Mouse (Mus musculus) left cerebral cortex, postnatal 10 days (tissue): ENCODE results near the gene Rab11fip4. TPM values are rescaled to one million over a fixed set of nuclear protein-coding genes. Genes with fewer than 3 reads are reported as not detected.

ENCODE experiments used
- DNase-seq, 2 experiments: peaks; one replicate each; pipeline ENCODE4 v3.0.0; 2021 to 2022; ENCODE audit warnings: low spot score in 2 of 2, mixed read lengths in 1 of 2; ENCODE audit errors: extremely low spot score in 1 of 2
- intact Hi-C: fragments of 180-260 bp; cut with DNase I; formaldehyde crosslinking; loops from one replicate; pipeline ENCODE4 v1.15.1; 2025
- total RNA-seq, 2 experiments: library from RNA; stranded (reverse); gene quantifications; 2 replicates each; pipeline ENCODE4 v1.2.3; 2021

Rab11fip4 gene
- total RNA-seq, 2 experiments from 2014 or later = 173 to 174 TPM

DNA sequence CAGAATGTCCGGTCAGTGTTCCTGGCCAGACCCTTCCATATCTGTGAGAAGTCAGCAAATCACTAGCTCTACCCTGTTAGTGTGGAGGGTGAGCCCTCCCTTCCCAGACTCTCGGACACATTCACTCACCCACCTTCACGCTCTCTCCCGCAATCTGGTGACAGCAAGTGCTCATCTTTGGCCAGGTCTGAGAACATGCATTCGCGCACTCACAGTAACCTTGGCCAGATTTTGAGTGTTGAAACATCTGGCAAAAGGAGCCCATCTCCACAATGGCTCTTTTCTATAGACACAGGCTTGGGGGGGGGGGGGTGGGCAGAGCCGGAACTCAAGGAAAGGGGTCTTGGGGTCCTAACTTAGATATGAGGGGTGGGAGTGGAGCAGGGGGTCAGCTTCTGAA, 126.8 kb downstream of the Rab11fip4 start:
- DNase-seq = no peak
- intact Hi-C loops = no loop called here

DNA sequence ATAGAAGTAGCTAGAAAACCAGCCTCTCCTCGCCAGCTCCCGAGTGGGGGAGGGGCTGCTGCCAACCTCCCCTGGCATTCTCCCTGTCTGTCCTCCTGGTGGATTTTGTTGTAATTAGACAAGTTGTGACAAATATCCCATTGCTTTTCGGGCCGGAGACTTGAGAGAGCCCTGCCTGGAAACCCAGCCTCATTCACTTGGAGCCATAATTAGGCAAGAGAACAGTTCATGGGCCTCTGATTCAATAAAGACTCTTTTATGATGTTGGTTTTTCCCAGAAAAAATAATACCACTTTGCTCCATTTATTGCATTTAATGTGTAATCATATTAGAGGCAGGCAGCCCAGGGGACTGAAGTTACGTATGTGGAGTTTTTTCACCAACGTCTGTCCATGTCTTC, 127.2 kb downstream of the Rab11fip4 start:
- intact Hi-C loops = no loop called here
- DNase-seq = no peak

DNA sequence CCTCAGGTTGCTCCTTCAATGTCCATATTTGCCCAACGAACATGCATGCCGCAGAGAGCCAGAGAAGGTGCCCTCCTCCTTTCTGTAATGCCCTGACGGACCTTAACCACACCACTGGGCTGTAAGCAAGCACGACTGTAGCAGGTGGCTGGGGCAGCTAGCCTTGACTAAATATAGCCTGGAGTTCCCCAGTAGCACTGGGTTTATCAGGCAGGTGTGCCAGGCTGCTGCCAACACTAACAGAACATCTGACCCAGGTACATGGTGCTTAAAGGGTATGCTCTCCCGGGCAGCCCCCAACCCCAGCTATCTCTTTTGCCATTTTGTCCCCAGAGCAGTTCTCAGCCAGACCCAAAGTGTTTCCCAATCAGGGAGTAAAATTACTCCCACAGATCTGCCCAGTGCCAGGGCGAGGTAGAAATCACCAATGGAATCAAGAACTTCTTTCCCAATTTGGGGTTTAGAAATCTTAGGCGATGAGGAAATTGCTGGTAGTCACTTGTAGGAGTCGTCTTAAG, 127.9 kb downstream of the Rab11fip4 start:
- DNase-seq = no peak
- intact Hi-C loops = no loop called here

DNA sequence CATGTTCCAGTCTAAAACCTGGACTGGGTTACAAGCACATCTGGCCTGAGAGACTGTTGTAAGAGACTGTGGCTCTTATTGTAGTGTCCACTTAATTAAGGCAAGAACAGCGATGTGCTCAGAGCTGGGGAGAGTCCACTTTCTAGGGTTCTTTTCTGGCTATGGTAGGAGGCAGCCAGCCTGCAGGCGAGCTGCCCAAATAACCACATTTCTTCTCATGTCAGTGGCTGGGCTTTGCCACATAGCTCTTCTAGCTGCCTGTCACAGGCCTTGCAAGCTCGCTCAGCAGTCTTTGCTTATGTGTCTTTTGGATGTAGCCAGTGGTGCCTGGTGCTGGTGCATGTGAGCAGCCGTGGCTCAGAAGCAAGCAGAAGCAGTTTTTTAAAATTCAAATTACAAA, 129.7 kb downstream of the Rab11fip4 start:
- intact Hi-C loops = no loop called here
- DNase-seq = no peak

DNA sequence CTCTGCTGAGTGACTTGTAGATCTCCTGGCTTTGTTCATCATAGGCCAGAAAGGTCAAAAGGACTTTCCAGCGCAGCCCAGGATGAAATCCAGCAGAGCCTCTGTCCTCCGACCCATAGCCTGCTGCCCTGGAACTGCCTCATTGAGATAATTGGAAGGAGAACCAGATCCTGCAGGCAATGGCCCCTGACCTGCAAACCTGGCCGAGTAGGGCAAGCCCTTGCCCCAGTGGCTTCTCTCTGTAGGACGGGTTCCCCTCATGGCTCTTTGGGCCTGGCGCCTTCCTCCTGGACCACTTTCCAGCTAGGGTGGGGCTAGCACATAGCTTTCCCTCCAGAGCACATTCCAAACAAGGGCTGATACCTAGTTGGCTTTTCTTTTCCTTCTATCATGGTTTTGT, 131.8 kb downstream of the Rab11fip4 start:
- intact Hi-C loops = no loop called here
- no peak for DNase-seq

DNA sequence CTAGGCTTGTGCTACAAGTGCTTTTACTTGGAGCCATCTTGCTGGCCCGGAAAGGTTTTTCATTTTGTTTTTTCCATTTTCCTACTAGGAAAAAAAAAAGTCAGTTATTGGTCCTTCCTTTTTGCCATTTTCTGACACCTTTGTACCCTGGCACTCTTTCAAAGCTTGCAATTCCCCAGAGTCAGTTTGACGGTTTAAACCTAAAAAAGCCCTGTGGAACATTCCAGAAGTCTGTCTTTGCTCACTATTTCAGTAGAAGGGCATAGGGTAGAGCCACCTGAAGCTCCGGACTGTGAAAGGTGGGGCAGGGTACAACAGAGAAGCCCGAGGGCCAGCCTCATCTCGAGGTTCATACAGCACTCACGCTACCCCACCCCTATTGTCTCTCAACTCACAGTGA, 134.0 kb downstream of the Rab11fip4 start:
- no peak for DNase-seq
- intact Hi-C loops = no loop called here

DNA sequence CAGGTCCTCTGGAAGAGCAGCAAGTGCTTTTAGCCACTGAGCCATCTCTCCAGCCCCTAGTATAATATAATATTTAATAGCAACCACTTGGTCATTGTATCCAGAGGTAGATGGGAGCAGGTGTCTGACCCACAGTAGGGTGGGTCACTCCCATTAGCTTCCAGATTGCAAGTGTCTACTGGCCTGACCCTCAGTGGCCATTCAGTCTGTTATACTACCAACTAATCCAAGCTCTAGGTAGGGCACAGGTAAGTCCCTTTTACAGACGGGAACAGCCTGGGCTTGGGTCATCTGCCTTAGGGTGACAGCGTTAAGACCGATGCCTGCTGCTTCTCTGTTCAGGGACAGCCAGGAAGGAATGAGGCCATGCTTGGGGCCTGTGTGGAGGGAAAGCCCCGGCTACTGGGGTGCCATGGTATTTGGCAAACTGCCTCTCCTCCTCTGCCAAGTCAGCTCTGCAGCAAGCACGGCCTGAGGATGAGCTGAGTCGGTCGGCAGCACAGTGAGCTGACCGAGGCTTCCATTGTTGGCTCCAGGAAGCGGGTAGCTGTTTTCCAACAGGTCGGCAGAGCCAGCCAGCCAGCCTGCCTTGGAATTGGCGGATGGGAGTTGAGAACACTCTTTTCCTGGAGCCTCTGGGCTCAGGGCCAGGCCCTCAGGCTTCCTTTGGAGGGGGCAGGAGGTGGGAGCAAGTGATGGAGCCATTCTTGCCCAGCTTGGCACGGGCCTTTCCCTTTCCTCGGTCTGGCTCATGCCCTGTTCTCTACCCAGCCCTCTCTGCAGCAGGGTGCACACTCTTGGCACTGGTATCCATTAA, 138.4 kb downstream of the Rab11fip4 start:
- intact Hi-C loops = no loop called here
- DNase-seq = peak; percentile 63 to 79

DNA sequence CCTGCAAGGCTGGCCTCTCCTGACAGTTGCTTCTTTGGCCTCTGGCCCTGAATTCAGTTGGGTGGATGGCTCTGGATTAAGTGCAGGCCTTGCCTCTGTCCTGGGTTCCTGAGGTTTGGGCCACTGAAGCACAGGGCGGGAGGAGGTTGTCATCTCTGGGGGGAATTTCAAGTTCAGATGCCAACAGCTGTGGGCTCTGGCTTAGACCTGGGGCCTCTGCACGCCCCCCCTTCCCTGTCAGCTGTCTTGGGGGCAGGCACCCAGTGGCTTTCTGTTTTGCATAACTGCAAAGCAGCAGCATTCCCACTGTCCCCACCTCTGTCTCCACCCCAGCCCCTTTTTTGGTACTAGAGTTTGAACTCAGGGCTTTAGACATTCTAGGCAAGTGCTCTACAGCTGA, 139.4 kb downstream of the Rab11fip4 start:
- DNase-seq = no peak
- intact Hi-C loops = no loop called here

DNA sequence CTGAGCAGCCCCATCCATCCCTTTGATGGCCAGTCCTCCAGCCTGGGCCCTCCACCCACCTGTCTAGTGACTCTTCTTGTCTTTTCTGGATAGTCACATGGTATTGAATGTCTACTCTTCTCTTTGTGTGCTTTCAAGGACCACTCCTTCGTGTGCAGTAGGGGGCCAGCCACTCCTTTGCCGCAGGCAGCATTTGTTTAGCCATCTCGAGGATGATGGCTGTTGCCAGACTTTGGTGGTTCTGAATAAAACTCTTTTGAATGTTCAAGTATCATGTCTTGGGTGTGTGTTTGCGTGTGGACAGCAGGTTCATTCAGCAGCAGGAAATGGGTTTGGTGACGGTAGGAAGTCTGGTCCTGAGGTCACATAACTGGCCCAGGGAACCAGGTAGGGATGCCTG, 140.5 kb downstream of the Rab11fip4 start:
- intact Hi-C loops = no loop called here
- no peak for DNase-seq

DNA sequence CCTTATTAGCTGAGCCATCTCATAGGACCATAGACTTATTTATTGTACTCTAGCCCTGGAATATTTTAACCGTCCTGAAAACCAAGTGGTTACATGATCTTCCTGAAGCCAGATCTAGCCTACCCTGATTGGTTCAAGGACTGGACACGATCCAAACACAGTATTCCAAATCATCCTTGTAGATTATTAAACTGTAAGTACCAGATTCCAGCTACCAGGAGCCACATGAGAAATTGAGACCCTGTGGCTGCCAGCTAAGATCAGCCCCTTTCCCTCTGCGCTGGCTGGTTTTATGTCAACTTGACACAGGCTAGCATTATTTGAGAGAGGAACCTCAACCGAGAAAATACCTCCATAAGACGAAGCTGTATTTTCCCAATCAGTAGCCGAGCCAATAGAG, 142.0 kb downstream of the Rab11fip4 start:
- DNase-seq = no peak
- intact Hi-C loops = no loop called here

DNA sequence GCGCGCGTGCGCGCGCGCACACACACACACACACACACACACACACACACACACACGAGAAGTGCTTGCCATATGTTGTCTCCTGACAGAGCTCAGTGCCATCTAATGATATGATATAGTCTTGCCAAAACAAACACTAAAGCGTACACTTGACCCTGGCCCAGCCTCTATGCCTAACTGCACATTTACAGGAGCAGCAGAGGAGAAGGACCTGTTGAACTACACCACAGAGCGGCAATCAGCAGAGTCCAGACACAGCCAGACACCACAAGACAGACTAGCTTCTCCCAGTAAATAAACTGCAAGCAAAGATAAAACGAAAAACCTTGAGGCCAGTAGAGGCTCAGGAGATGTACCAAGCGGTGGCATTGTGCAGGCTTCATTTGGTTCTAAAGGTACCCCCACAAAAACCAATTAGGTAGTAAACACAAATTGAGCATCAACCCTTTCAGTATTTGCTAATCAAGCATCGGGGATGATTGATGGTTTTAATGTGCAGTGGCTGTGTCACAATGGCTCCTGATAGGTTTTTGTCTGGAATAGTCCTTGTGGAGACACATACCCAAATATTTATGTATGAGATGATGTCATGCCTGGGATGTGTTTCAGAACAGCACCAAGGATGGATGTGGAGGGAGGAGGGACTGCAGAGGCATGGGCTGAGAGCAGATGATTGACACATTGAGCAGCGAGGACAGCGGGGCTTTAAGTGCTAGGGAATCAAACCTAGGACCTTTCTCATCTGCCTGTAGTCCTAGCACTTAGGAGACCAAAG, 145.4 kb downstream of the Rab11fip4 start:
- intact Hi-C loops = no loop called here
- DNase-seq = no peak

DNA sequence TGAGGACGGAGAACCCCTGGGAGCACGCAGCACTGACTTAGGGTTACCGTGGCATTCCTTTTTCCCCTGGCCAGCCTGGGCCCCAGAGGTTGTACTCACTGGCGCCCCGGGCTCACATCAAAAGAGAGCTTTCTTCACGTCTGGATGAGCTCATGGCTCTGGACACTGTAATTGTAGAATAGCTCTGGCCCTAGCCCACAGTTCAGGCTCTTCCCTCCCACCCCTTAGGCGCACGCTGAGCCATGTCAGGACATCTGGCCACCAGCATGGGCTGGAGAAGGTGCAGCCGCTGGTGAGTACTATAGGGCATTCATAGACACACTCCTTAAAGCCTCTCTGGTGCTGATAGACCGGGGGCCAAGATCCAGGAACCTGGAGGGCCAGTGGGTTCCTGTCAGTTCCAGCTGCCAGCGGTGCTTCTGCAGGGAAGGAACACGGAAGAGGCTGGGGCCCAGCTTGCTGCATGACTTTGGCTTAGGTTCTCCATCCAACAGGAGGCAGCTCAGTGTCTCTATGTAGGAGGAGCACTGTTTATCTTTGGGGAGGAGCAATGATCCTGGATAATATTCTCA, 146.2 kb downstream of the Rab11fip4 start:
- intact Hi-C loops = no loop called here
- no peak for DNase-seq

DNA sequence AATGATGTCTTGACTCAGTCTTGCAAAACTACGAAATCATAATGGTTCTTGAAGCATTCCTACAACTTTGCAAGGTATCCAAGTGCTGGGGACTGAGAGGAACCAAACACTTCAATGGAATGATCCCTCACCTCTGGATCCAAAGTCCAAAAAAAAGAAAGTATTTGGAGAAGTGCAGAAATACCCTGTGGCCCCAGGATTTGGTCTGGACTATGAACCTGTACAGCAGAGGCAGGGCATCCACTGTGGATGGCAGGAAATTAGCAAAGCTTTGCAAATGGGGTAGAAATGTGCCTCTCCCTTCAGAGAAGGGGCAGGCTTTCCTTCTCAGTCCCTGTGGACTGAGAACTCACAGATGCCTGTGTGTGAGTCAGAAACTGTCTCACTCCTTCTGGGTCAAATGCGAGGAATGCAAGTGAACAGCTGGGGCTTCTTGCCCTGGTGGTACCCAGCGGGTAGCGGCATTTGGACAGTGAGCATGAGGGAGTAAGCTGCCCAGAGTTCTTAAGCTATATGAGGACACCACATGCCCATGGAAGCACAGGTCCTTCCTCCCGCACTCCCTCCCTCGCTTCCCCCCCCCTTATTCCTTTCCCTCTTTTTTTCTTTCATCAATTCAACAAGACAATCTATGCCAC, 147.0 kb downstream of the Rab11fip4 start:
- intact Hi-C loops = no loop called here
- no peak for DNase-seq

DNA sequence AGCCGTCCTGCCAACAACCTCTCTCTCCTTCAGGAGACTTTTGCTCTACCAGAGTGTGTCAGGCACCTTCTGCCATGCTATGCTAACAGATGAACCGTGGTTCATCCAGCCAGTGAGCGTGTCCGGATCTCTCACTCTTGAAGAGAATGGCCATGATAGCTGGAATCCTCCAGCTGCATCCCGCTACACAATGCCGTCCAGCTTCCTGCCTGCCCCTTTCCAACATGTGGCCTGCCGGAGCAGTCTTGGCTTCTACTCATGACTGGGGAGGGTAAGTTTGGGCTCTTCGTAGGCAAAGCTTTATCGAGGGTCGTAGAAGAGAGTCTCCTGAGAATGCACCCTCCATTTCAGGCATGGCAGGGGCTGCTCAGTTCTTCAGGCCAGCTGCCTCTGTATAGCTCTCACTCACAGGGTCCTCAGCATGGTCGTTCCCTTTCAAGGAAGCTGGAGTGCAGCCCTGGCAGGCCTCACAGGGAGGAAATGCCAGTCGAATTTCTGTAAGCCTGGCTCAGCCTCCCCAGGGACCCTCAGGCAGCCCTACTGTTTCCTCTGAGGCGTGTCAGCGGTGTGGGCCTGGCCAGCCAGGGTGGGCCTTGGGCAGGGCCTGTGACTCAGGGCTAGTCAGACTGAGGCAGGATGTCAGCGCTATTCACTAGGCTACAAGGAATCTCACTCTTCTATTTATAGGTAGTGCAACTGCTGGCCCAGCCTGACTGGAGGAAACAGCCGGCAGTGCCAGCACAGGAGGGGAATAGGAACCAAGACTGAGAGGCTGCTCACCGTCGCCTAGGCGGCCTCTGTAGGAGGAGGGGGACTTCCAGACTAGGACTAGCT, 147.9 kb downstream of the Rab11fip4 start:
- DNase-seq = peak in 1 of 2 experiments; percentile 83
- intact Hi-C loops = no loop called here

DNA sequence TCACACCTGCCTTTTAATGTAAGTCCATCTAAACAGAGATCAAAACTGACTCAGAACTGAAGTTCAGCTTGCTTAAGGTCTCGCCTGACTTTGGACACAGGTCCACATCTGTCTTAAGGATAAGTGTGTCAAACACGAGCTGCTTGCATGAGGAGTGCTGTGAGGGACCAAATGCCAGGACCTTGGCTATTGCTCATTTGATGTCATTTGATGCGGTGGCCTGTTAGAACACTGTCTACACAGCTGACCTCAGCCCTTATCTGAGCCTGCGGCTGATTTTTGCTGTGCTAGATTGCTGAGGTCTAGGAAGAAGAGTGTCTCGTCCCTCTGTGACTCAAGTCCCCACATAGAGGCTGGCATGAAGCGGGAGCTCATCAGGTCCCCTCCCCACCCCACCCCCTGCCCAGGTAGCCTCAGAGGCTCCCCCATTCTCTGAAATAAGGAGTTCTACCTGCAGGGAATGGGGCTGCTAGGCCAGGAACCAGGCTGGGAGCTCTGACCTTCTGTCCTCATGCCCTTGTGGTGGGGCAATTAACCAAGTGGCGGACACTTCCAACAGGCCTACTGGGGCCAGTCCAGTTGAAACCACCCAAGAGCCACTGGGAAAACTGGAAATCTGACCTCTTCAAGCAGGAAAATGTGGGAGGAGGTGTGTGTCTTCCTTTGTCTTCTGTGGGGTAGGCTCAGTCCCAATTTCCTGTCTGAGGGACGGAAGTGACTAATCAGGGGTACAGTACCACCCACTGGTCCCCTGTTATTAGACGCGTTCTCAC, 149.9 kb downstream of the Rab11fip4 start:
- DNase-seq = no peak
- intact Hi-C loops = no loop called here

DNA sequence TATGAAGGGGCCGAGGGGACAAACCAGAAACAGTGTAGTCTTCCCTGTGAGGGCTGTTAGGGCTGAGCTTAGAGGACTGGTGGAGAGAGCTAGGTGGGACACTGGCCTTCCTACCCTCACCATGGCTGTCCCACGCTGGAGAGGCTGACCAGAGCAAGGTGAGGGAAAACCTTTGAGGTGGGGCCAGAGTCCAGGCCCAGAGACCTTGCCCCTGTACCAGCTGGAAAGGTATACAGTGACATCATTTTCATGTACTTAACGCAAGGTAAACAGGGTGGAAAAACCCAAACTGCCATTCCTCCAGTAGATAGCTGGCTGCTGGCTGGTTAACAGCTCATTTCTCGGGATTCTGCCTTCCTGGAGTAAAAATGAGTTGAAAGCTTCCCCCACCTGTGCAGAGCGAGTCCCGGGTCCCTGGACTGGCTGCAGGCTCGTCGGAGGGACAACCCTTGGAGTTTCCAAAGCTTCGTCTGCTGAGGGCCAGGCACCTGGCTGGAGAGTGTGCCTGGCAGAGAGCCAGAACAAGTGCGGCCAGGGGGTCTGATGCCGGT, 155.6 kb downstream of the Rab11fip4 start:
- DNase-seq = no peak
- intact Hi-C loops = no loop called here
